ENCODE assay signal across 8 mouse cellular contexts in the genomic region with DNA sequence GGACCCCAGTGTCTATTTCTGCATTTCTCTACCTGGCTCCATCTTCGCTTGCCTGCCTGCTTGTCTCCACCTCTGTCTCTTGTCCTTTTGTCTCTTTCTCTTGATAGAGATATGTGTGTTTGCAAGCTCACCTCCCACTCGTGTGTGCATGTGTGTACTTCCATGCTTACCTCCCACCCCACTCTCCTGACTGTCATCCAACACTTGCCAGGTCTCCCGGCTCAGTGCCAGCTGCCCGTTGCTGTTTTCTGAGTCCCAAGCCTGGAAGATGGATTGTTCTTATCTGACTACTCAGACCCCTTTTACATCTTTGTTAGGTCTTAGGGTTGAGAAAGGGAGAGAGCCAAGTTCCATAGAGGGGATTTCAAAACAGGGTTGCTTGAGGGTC. TPM values are rescaled to one million over a fixed set of nuclear protein-coding genes. Genes with fewer than 3 reads are reported as not detected.
DNase-seq lines count a peak whose midpoint lies in the region; ATAC-seq and TF ChIP-seq lines count a peak whose summit lies in the region.

No protein-coding gene starts in this region.

- peak overlapping the region; percentile 98 for H3K27ac ChIP-seq in gastrocnemius, adult 2 months
- H3K27ac ChIP-seq in ES-E14 (ENCODE audit: insufficient read depth, low read depth, low read length, poor library complexity, severe bottlenecking): no peak overlapping the region
- H3K27ac ChIP-seq in embryonic facial prominence, embryonic 11.5 days (replicated peaks; ENCODE audit: low read depth, low read length): no peak overlapping the region
- H3K27ac ChIP-seq in hindbrain, embryonic 14.5 days: 0 out of 2 replicates have a peak overlapping the region, but pooled peaks have one; percentile 86
- H3K27ac ChIP-seq in neural tube, embryonic 15.5 days (replicated peaks): peak overlapping the region; percentile 93; the same call in 1 of the 2 replicates

- in situ Hi-C loops in ES-E14 (cut with MboI; ENCODE audit: low sequenced_read_pairs in 2 of 2, unreplicated experiment in 2 of 2): no loop called here

- no peak for ATAC-seq in embryonic facial prominence, embryonic 11.5 days (replicated peaks; ENCODE audit: insufficient number of reproducible peaks, low FRiP score, low TSS enrichment, low read depth)
- no peak for ATAC-seq in hindbrain, embryonic 14.5 days (ENCODE audit: low FRiP score)
- ATAC-seq in neural tube, embryonic 15.5 days (ENCODE audit: low FRiP score): no peak

- peak overlapping the region; percentile 99 for H3K4me3 ChIP-seq in gastrocnemius, adult 2 months
- H3K4me3 ChIP-seq in ES-E14 (ENCODE audit: insufficient read depth in 1 of 2, low read depth in 1 of 2, low read length in 2 of 2, poor library complexity in 1 of 2, severe bottlenecking in 1 of 2): peak overlapping the region; percentile 80 to 95; a peak in 2 of 4 replicates
- H3K4me3 ChIP-seq in embryonic facial prominence, embryonic 11.5 days (ENCODE audit: low read depth, low read length): peak overlapping the region; percentile 73
- peak overlapping the region; percentile 56 for H3K4me3 ChIP-seq in hindbrain, embryonic 14.5 days (replicated peaks; ENCODE audit: low read length)
- peak overlapping the region; percentile 99 for H3K4me3 ChIP-seq in neural tube, embryonic 15.5 days (replicated peaks)

- 55% methylated on average over 4 of the region's 4 CpGs for WGBS in embryonic facial prominence, embryonic 11.5 days
- WGBS in hindbrain, embryonic 14.5 days: 17% methylated on average over 4 of the region's 4 CpGs
- WGBS in neural tube, embryonic 15.5 days: 6% methylated on average over 4 of the region's 4 CpGs

- no peaks in the 10 kb centered on the region for H3K9me3 ChIP-seq in ES-E14 (ENCODE audit: control insufficient read depth, insufficient read depth, low read depth, low read length)
- no peaks in the 10 kb centered on the region for H3K9me3 ChIP-seq in embryonic facial prominence, embryonic 11.5 days (replicated peaks; ENCODE audit: control insufficient read depth, low read length)
- H3K9me3 ChIP-seq in hindbrain, embryonic 14.5 days (ENCODE audit: control insufficient read depth, low read length): no peaks in the 10 kb centered on the region
- H3K9me3 ChIP-seq in neural tube, embryonic 15.5 days (replicated peaks): no peaks in the 10 kb centered on the region

- DNase-seq in gastrocnemius, adult 2 months: no peak
- DNase-seq in gastrocnemius, adult 8-10 months (ENCODE audit: low spot score in 2 of 2): no peak
- DNase-seq in ES-E14 (ENCODE audit: low read depth, low spot score): no peak
- no peak for DNase-seq in embryonic facial prominence, embryonic 11.5 days (ENCODE audit: low spot score)
- DNase-seq in hindbrain, embryonic 14.5 days (ENCODE audit: low spot score): no peak
- DNase-seq in liver: peak; percentile 38
- no peak for DNase-seq in natural killer cell, adult 2 months (ENCODE audit: low spot score in 2 of 2)

- no peak for TF ChIP-seq CTCF in gastrocnemius, adult 2 months (IDR thresholded peaks at IDR 0.05)

- H3K36me3 ChIP-seq in ES-E14 (ENCODE audit: control insufficient read depth, insufficient read depth, low read length, poor library complexity, severe bottlenecking): no peaks in the 10 kb centered on the region
- no peaks in the 10 kb centered on the region for H3K36me3 ChIP-seq in embryonic facial prominence, embryonic 11.5 days (replicated peaks; ENCODE audit: control insufficient read depth, insufficient read depth, low read depth, low read length)
- H3K36me3 ChIP-seq in hindbrain, embryonic 14.5 days (replicated peaks; ENCODE audit: control insufficient read depth, insufficient read depth): no peaks in the 10 kb centered on the region
- H3K36me3 ChIP-seq in neural tube, embryonic 15.5 days: no peaks in the 10 kb centered on the region

- intact Hi-C loops in gastrocnemius, adult 2 months (cut with DNase I): loop anchor here (2.0 kb wide), 1 partner anchor 41 kb away; no protein-coding TSS in a partner anchor

- H3K27me3 ChIP-seq in embryonic facial prominence, embryonic 11.5 days (ENCODE audit: control insufficient read depth, insufficient read depth, low read length): no peaks in the 10 kb centered on the region
- no peaks in the 10 kb centered on the region for H3K27me3 ChIP-seq in hindbrain, embryonic 14.5 days (ENCODE audit: control insufficient read depth, insufficient read depth, low read length)
- H3K27me3 ChIP-seq in neural tube, embryonic 15.5 days (replicated peaks): no peaks in the 10 kb centered on the region

- peak overlapping the region; percentile 87 for H3K4me2 ChIP-seq in embryonic facial prominence, embryonic 11.5 days (ENCODE audit: low read depth, low read length)
- H3K4me2 ChIP-seq in hindbrain, embryonic 14.5 days (replicated peaks): peak overlapping the region; percentile 74
- peak overlapping the region; percentile 84 for H3K4me2 ChIP-seq in neural tube, embryonic 15.5 days

- no peak overlapping the region for H3K9ac ChIP-seq in ES-E14 (ENCODE audit: insufficient read depth, low read depth, low read length, poor library complexity, severe bottlenecking)
- peak overlapping the region; percentile 82 for H3K9ac ChIP-seq in embryonic facial prominence, embryonic 11.5 days (replicated peaks; ENCODE audit: low read length)
- H3K9ac ChIP-seq in hindbrain, embryonic 14.5 days: peak overlapping the region; percentile 79
- peak overlapping the region; percentile 99 for H3K9ac ChIP-seq in neural tube, embryonic 15.5 days (replicated peaks)

- H3K4me1 ChIP-seq in ES-E14 (ENCODE audit: control insufficient read depth in 2 of 2, insufficient read depth in 2 of 2, low read length in 2 of 2, poor library complexity in 1 of 2): peaks cover 3 to 9% of the 10 kb centered on the region in 2 experiments; a peak in 2 of 4 replicates
- 0 out of 2 replicates have a peak, but pooled peaks cover 2% of the 10 kb centered on the region for H3K4me1 ChIP-seq in embryonic facial prominence, embryonic 11.5 days (ENCODE audit: control insufficient read depth, insufficient read depth, low read length)
- peaks cover 21% of the 10 kb centered on the region for H3K4me1 ChIP-seq in hindbrain, embryonic 14.5 days (replicated peaks; ENCODE audit: control insufficient read depth, insufficient read depth, low read length)
- H3K4me1 ChIP-seq in neural tube, embryonic 15.5 days: peaks cover 31% of the 10 kb centered on the region

TF ChIP-seq in ES-E14, 5 proteins besides CTCF, POLR2A, EP300 and RAD21:
- TF ChIP-seq ZNF384 (IDR thresholded peaks at IDR 0.05; ENCODE audit: low read depth, low read length) (no peak), MAFK (IDR thresholded peaks at IDR 0.05; ENCODE audit: insufficient read depth, low read depth, low read length) (no peak), CHD2 (IDR thresholded peaks at IDR 0.05; ENCODE audit: low read depth, low read length) (no peak), HCFC1 (IDR thresholded peaks at IDR 0.05; ENCODE audit: borderline replicate concordance, insufficient read depth, low read length) (no peak), ZC3H11A (IDR thresholded peaks at IDR 0.05; ENCODE audit: borderline replicate concordance, low read depth, low read length) (no peak)

RNA-seq across cellular contexts. Expression of a gene that starts 1.6 kb away (rescaled TPM):
- 10 to 100 TPM; 18.8 to 23.3 TPM for total RNA-seq in gastrocnemius, adult 2 months (2021)
- 10 to 100 TPM; 16.7 to 21.0 (median 18.1) TPM for total RNA-seq in gastrocnemius, adult 8-10 months (2022)
- 6.5 and 10.9 TPM in 2 replicates for total RNA-seq in ES-E14 (2012; rRNA removed)
- polyA plus RNA-seq in embryonic facial prominence, embryonic 11.5 days (2014; fragmentation: Nextera tagmentation; extraction: Ambion mirVana): 13.7 and 15.6 TPM in 2 replicates
- polyA plus RNA-seq in hindbrain, embryonic 14.5 days (2014; fragmentation: Nextera tagmentation; extraction: Ambion mirVana): 14.1 and 14.6 TPM in 2 replicates
- polyA plus RNA-seq in neural tube, embryonic 15.5 days (2015; fragmentation: Nextera tagmentation; extraction: Ambion mirVana): 7.8 and 8.3 TPM in 2 replicates

RNA-seq across cellular contexts. Expression of a gene that starts 42.6 kb away (rescaled TPM):
- 1 to 10 TPM; 1.0 to 1.4 TPM for total RNA-seq in gastrocnemius, adult 2 months (2021)
- 1 to 10 TPM; 1.0 to 1.4 (median 1.2) TPM for total RNA-seq in gastrocnemius, adult 8-10 months (2022)
- total RNA-seq in ES-E14 (2012; rRNA removed): 11.3 and 18.2 TPM in 2 replicates
- polyA plus RNA-seq in embryonic facial prominence, embryonic 11.5 days (2014; fragmentation: Nextera tagmentation; extraction: Ambion mirVana): 99.9 and 110 TPM in 2 replicates
- 51.6 and 53.7 TPM in 2 replicates for polyA plus RNA-seq in hindbrain, embryonic 14.5 days (2014; fragmentation: Nextera tagmentation; extraction: Ambion mirVana)
- 41.8 and 50.2 TPM in 2 replicates for polyA plus RNA-seq in neural tube, embryonic 15.5 days (2015; fragmentation: Nextera tagmentation; extraction: Ambion mirVana)

RNA-seq across cellular contexts. Expression of a gene that starts 46.2 kb away (rescaled TPM):
- 100 to 1,000 TPM; 125 to 167 TPM for total RNA-seq in gastrocnemius, adult 2 months (2021)
- total RNA-seq in gastrocnemius, adult 8-10 months (2022): 100 to 1,000 TPM; 114 to 130 (median 120) TPM
- 37.7 and 54.2 TPM in 2 replicates for total RNA-seq in ES-E14 (2012; rRNA removed)
- polyA plus RNA-seq in embryonic facial prominence, embryonic 11.5 days (2014; fragmentation: Nextera tagmentation; extraction: Ambion mirVana): 82.0 and 91.0 TPM in 2 replicates
- 68.5 and 79.1 TPM in 2 replicates for polyA plus RNA-seq in hindbrain, embryonic 14.5 days (2014; fragmentation: Nextera tagmentation; extraction: Ambion mirVana)
- 53.1 and 53.4 TPM in 2 replicates for polyA plus RNA-seq in neural tube, embryonic 15.5 days (2015; fragmentation: Nextera tagmentation; extraction: Ambion mirVana)

Comparison
In these comparisons a context has a peak if more than half of its experiments do, and no peak if none do; other contexts are left out.
1. H3K27ac ChIP-seq: peak in gastrocnemius, adult 2 months (single experiment), hindbrain, embryonic 14.5 days (single experiment) and neural tube, embryonic 15.5 days (single experiment); none in ES-E14 (single experiment) and embryonic facial prominence, embryonic 11.5 days (single experiment).
2. Peak in every context shown above with its lines, with median percentiles within 50 percentile points of each other: H3K4me3 ChIP-seq and H3K4me2 ChIP-seq.